ENCODE assay signal across 24 mouse cellular contexts in genomic region chr4:46457186-46457585, GRCm38 (mm10). TPM values are rescaled to one million over a fixed set of nuclear protein-coding genes. Genes with fewer than 3 reads are reported as not detected.
A peak's percentile ranks its signal among the peaks of the same experiment; 100 is the strongest.
DNase-seq lines count a peak whose midpoint lies in the region; ATAC-seq and TF ChIP-seq lines count a peak whose summit lies in the region.
"Had no signal": no experiment of that assay in that cellular context is flagged by ENCODE, and none has a peak within 500 bp of the region (broad histone marks: within the 10 kb centered on the region; RNA-seq: fewer than 3 reads in every experiment).

No protein-coding gene starts in this region.

- no peak overlapping the region for H3K4me3 ChIP-seq in lung, postnatal 0 days (ENCODE audit: low read depth, low read length)
- H3K4me3 ChIP-seq in lung, adult 2 months (replicated peaks; ENCODE audit: extremely low read depth, low read depth, low read length), result no peak overlapping the region
- no peak overlapping the region for H3K4me3 ChIP-seq in ES-Bruce4 (ENCODE audit: low read depth, low read length)
- peak overlapping the region; percentile 97 for H3K4me3 ChIP-seq in liver, embryonic 13.5 days (replicated peaks)
- H3K4me3 ChIP-seq: hindbrain, embryonic 12.5 days; kidney, embryonic 15.5 days; limb, embryonic 12.5 days; midbrain, embryonic 10.5 days had no signal

- 86% methylated on average over 3 of the region's 3 CpGs for WGBS in lung, postnatal 0 days
- 82% methylated on average over 3 of the region's 3 CpGs for WGBS in lung, adult 2 months
- WGBS in liver, embryonic 13.5 days (ENCODE audit: insufficient replicate concordance), result 62% methylated on average over 3 of the region's 3 CpGs

- no peak overlapping the region for H3K27ac ChIP-seq in lung, postnatal 0 days (ENCODE audit: low read length)
- 0 out of 2 replicates have a peak overlapping the region, but pooled peaks have one; percentile 8 for H3K27ac ChIP-seq in ES-Bruce4 (ENCODE audit: insufficient read depth, low read length)
- peak overlapping the region; percentile 99 for H3K27ac ChIP-seq in liver, embryonic 13.5 days
- H3K27ac ChIP-seq: hindbrain, embryonic 12.5 days; kidney, embryonic 15.5 days; limb, embryonic 12.5 days; macrophage; midbrain, embryonic 10.5 days had no signal

- no peak for TF ChIP-seq CTCF in lung, postnatal 0 days (IDR thresholded peaks at IDR 0.05)
- no peak for TF ChIP-seq CTCF in lung, adult 2 months (IDR thresholded peaks at IDR 0.05; ENCODE audit: insufficient read depth, low read length)
- TF ChIP-seq CTCF in ES-Bruce4 (IDR thresholded peaks at IDR 0.05; ENCODE audit: low read depth, low read length), result no peak

- TF ChIP-seq POLR2A in lung, adult 2 months (IDR thresholded peaks at IDR 0.05; ENCODE audit: borderline replicate concordance, extremely low read depth, low read depth, low read length), result no peak
- TF ChIP-seq POLR2A in ES-Bruce4 (IDR thresholded peaks at IDR 0.05; ENCODE audit: insufficient read depth, low read length), result no peak

- H3K36me3 ChIP-seq in lung, postnatal 0 days (ENCODE audit: insufficient read depth, low read length), result no peaks in the 10 kb centered on the region
- H3K36me3 ChIP-seq in ES-Bruce4 (ENCODE audit: control insufficient read depth, insufficient read depth, low read length, poor library complexity, severe bottlenecking), result peaks cover 46% of the 10 kb centered on the region
- peaks cover 90% of the 10 kb centered on the region for H3K36me3 ChIP-seq in liver, embryonic 13.5 days

- H3K4me2 ChIP-seq in lung, postnatal 0 days (replicated peaks; ENCODE audit: low read depth, low read length), result no peak overlapping the region
- H3K4me2 ChIP-seq in liver, embryonic 13.5 days, result peak overlapping the region; percentile 90
- H3K4me2 ChIP-seq: hindbrain, embryonic 12.5 days; kidney, embryonic 15.5 days; limb, embryonic 12.5 days; lung, embryonic 14.5 days had no signal

- H3K27me3 ChIP-seq in lung, postnatal 0 days (replicated peaks; ENCODE audit: insufficient read depth, low read length), result no peaks in the 10 kb centered on the region
- H3K27me3 ChIP-seq in ES-Bruce4 (ENCODE audit: control insufficient read depth, insufficient read depth, low read length, poor library complexity, severe bottlenecking), result no peaks in the 10 kb centered on the region
- H3K27me3 ChIP-seq in liver, embryonic 13.5 days, result no peaks in the 10 kb centered on the region
- H3K27me3 ChIP-seq: hindbrain, embryonic 12.5 days; kidney, embryonic 15.5 days; limb, embryonic 12.5 days had no signal

- H3K9me3 ChIP-seq in lung, postnatal 0 days (ENCODE audit: low read length), result no peaks in the 10 kb centered on the region
- no peaks in the 10 kb centered on the region for H3K9me3 ChIP-seq in ES-Bruce4 (replicated peaks; ENCODE audit: control insufficient read depth, insufficient read depth, low read length, poor library complexity, severe bottlenecking)
- no peaks in the 10 kb centered on the region for H3K9me3 ChIP-seq in liver, embryonic 13.5 days (replicated peaks)
- H3K9me3 ChIP-seq: G1E; hindbrain, embryonic 12.5 days; kidney, embryonic 15.5 days; limb, embryonic 12.5 days; midbrain, embryonic 10.5 days had no signal

- no peak for ATAC-seq in lung, postnatal 0 days
- ATAC-seq in liver, embryonic 13.5 days (ENCODE audit: low read depth), result no peak
- no peak for ATAC-seq in inflammation-experienced regulatory T-cells, adult 6 months
- ATAC-seq: forebrain, postnatal 0 days; midbrain, embryonic 16.5 days had no signal

- peaks cover 40% of the 10 kb centered on the region; the same call in 1 of the 2 replicates for H3K4me1 ChIP-seq in lung, postnatal 0 days (ENCODE audit: insufficient read depth, low read depth, low read length)
- H3K4me1 ChIP-seq in lung, adult 2 months (ENCODE audit: control insufficient read depth, insufficient read depth, low read length), result peaks cover 9% of the 10 kb centered on the region
- peaks cover 3% of the 10 kb centered on the region for H3K4me1 ChIP-seq in ES-Bruce4 (ENCODE audit: control insufficient read depth, insufficient read depth, low read length)
- peaks cover 93% of the 10 kb centered on the region for H3K4me1 ChIP-seq in liver, embryonic 13.5 days (replicated peaks)

- no peak overlapping the region for H3K9ac ChIP-seq in lung, postnatal 0 days (replicated peaks; ENCODE audit: low read depth)
- H3K9ac ChIP-seq in ES-Bruce4 (ENCODE audit: low read depth, poor library complexity, severe bottlenecking), result 0 out of 2 replicates have a peak overlapping the region, but pooled peaks have one; percentile 10
- peak overlapping the region; percentile 98 for H3K9ac ChIP-seq in liver, embryonic 13.5 days
- H3K9ac ChIP-seq: forebrain, postnatal 0 days; hindbrain, embryonic 12.5 days; kidney, embryonic 15.5 days; limb, embryonic 12.5 days; lung, embryonic 14.5 days had no signal

- DNase-seq in lung, postnatal 0 days (ENCODE audit: low spot score), result peak; percentile 15
- no peak for DNase-seq in lung, adult 2 months
- DNase-seq in liver, embryonic 13.5 days, result no peak
- no peak for DNase-seq in cerebellum, postnatal 4 days (ENCODE audit: low spot score in 2 of 2)
- DNase-seq in frontal cortex, adult 2 months (ENCODE audit: extremely low spot score in 1 of 2, low spot score in 1 of 2), result no peak
- DNase-seq: adrenal gland, postnatal 14 days; cerebellum, adult 11 months; cerebellum, adult 9-11 months; forebrain, postnatal 0 days; gastrocnemius, postnatal 36 days; kidney, adult 11 months; kidney, postnatal 36 days; layer of hippocampus, postnatal 36 days; lung, embryonic 14.5 days; thymus, postnatal 4 days had no signal

- TF ChIP-seq EP300 in lung, postnatal 0 days (IDR thresholded peaks at IDR 0.05), result no peak
- no peak for TF ChIP-seq EP300 in ES-Bruce4 (IDR thresholded peaks at IDR 0.05; ENCODE audit: insufficient read depth, low read depth, low read length)

RNA-seq across cellular contexts. Expression of gene Anp32b, which starts 6.5 kb away (rescaled TPM):
- 81.3 and 91.0 TPM in 2 replicates for polyA plus RNA-seq in lung, postnatal 0 days (2015; fragmentation: Nextera tagmentation; extraction: Ambion mirVana)
- polyA plus RNA-seq in lung, adult 2 months (2012; rRNA removed), result 14.4 and 19.2 TPM in 2 replicates
- polyA plus RNA-seq in ES-Bruce4 (2011; ENCODE audit: insufficient read depth, insufficient read length, low read depth, missing spikeins), result 459 and 464 TPM in 2 replicates
- polyA plus RNA-seq in liver, embryonic 13.5 days (2015; fragmentation: Nextera tagmentation; extraction: Ambion mirVana), result 555 and 600 TPM in 2 replicates
- polyA plus RNA-seq in inflammation-experienced regulatory T-cells, adult 6 months (2017; shearing (Covaris generic)), result 10 to 100 TPM; 46.4 to 53.4 (median 46.5) TPM
- 57.1 and 58.3 TPM in 2 replicates for polyA plus RNA-seq in frontal cortex, adult 2 months (2012; rRNA removed)

RNA-seq across cellular contexts. Expression of gene Nans, which starts 31.9 kb away (rescaled TPM):
- polyA plus RNA-seq in lung, postnatal 0 days (2015; fragmentation: Nextera tagmentation; extraction: Ambion mirVana), result 48.2 and 52.4 TPM in 2 replicates
- polyA plus RNA-seq in lung, adult 2 months (2012; rRNA removed), result 20.1 and 21.6 TPM in 2 replicates
- 103 TPM in 2 replicates for polyA plus RNA-seq in ES-Bruce4 (2011; ENCODE audit: insufficient read depth, insufficient read length, low read depth, missing spikeins)
- 65.4 and 77.9 TPM in 2 replicates for polyA plus RNA-seq in liver, embryonic 13.5 days (2015; fragmentation: Nextera tagmentation; extraction: Ambion mirVana)
- 10 to 100 TPM; 63.1 to 97.7 (median 70.1) TPM for polyA plus RNA-seq in inflammation-experienced regulatory T-cells, adult 6 months (2017; shearing (Covaris generic))
- polyA plus RNA-seq in frontal cortex, adult 2 months (2012; rRNA removed), result 19.1 and 20.6 TPM in 2 replicates

RNA-seq across cellular contexts. Expression of gene Hemgn, which starts 43.9 kb away (rescaled TPM):
- polyA plus RNA-seq in lung, postnatal 0 days (2015; fragmentation: Nextera tagmentation; extraction: Ambion mirVana), result 0.73 and 1.0 TPM in 2 replicates
- not detected in 2 replicates for polyA plus RNA-seq in lung, adult 2 months (2012; rRNA removed)
- polyA plus RNA-seq in ES-Bruce4 (2011; ENCODE audit: insufficient read depth, insufficient read length, low read depth, missing spikeins), result not detected in 2 replicates
- 405 and 482 TPM in 2 replicates for polyA plus RNA-seq in liver, embryonic 13.5 days (2015; fragmentation: Nextera tagmentation; extraction: Ambion mirVana)
- under 1 TPM in 2 of 3 experiments, not detected in 1; 0.15 to 0.32 TPM for polyA plus RNA-seq in inflammation-experienced regulatory T-cells, adult 6 months (2017; shearing (Covaris generic))
- 0.06 and 0.12 TPM in 2 replicates for polyA plus RNA-seq in frontal cortex, adult 2 months (2012; rRNA removed)
- polyA plus RNA-seq: forebrain, postnatal 0 days; macrophage; midbrain, embryonic 16.5 days had no signal

Comparison
In these comparisons a context has a peak if more than half of its experiments do, and no peak if none do; other contexts are left out.
1. RNA of gene Hemgn, which starts 43.9 kb away (polyA plus RNA-seq): 405 to 482 TPM in liver, embryonic 13.5 days; 0.73 to 1.0 TPM in lung, postnatal 0 days, 0.15 to 0.32 TPM in inflammation-experienced regulatory T-cells, adult 6 months, 0.06 to 0.12 TPM in frontal cortex, adult 2 months, not detected in ES-Bruce4 and not detected in lung, adult 2 months; every median in the first group is over 100 times any median in the second.